Mouse (Mus musculus) cerebellum, adult 2 months (tissue): ENCODE results near the gene Cars2.

Experiments used
- CTCF ChIP-seq: fragments of 200-500 bp; IDR thresholded peaks from 2 replicates; pipeline ENCODE4 v1.5.1; 2011; ENCODE audit warnings: low read depth, mild to moderate bottlenecking, control low read depth, low read length, moderate library complexity, borderline replicate concordance; ENCODE audit not compliant: insufficient read depth
- POLR2A ChIP-seq: fragments of 200-500 bp; IDR thresholded peaks from 2 replicates; pipeline ENCODE4 v1.6.1; 2011; ENCODE audit warnings: low read length, control low read depth, borderline replicate concordance; ENCODE audit not compliant: insufficient read depth

GRCm38 (mm10) chr8:11475397-11475796 is 75.2 kb downstream of the Cars2 start:
- TF ChIP-seq CTCF = no peak
- no peak for TF ChIP-seq POLR2A
